Mouse (Mus musculus): Measurements from ENCODE around the gene Zfp169. TPM values are rescaled to one million over a fixed set of nuclear protein-coding genes. Genes with fewer than 3 reads are reported as not detected.

Zfp169 gene
- polyA plus RNA-seq, 1 experiment from 2014 or later, result 6.6 TPM

DNA sequence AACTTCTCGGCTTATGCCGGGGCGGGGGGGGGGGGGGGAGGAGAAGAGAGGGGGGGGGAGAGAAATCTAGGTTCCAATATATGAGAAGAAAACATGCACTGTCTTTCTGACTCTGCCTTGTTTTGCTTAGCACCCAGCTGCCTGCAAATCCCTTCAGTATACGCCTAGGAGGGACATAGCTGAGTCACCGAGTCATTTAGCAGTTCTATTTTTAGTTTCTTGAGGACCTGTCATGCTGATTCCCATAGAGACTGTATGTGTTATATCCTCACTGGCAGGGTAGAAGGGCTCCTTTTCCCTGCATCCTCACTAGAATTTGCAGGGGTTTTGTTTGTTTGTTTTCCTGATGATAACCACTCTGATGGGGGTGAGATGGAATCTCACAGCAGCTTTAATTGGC is 20.1 kb downstream of the Zfp169 start:
- H3K36me3 ChIP-seq (ENCODE audit: control insufficient read depth, insufficient read depth, low read length), result peaks cover 36% of the 10 kb centered on the region
- H3K9ac ChIP-seq (ENCODE audit: low read length), result no peak overlapping the region
- H3K9me3 ChIP-seq (ENCODE audit: control insufficient read depth, low read length), result peaks cover 8% of the 10 kb centered on the region
- DNase-seq (ENCODE audit: low spot score), result no peak
- no peak for ATAC-seq (replicated peaks; ENCODE audit: low FRiP score, low TSS enrichment, low read depth)
- WGBS, result 73% methylated on average over 5 of the region's 5 CpGs
- H3K27ac ChIP-seq (ENCODE audit: low read depth), result no peak overlapping the region
- H3K27me3 ChIP-seq (replicated peaks; ENCODE audit: control insufficient read depth, insufficient read depth, low read length), result no peaks in the 10 kb centered on the region
- H3K4me2 ChIP-seq (ENCODE audit: low read length), result no peak overlapping the region
- H3K4me3 ChIP-seq (ENCODE audit: low read depth, low read length), result no peak overlapping the region
- H3K4me1 ChIP-seq (replicated peaks; ENCODE audit: control insufficient read depth, insufficient read depth, low read length), result no peaks in the 10 kb centered on the region

DNA sequence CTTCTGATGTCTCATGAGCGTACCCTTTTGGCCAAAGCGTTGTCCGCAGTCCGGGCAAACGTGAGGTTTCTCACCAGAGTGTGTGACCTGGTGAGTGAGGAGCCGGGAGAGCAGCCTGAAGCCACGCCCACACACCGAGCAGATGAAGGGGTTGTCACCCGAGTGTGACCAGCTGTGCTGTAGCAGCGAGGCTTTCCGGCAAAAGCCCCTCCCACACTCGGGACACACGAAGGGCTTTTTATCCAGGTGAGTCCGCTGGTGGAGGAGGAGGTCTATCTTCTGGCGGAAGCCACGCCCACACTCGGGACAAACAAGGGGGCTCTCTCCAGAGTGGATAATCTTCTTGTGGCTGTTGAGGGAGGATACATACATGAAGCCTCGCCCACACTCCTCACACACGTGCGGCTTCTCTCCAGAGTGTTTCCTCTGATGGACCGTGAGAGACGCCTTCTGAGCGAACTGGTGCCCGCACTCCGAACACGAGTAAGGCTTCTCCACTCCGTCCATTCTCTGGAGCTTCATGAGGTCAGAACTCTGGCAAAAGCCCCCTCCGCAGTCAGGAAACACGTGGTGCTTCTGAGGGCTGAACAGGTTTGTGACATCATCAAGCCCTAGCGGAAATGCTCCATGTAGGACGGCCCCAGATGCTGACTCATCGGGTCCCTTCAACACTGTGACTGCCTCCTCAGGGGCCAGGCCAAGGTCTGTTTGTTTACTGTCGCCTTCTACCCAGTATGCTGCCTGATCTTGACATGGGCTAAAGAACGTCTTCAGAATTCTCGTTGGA is 22.7 kb downstream of the Zfp169 start:
- Histone ChIP-seq H3K4me1 (replicated peaks; ENCODE audit: control insufficient read depth, insufficient read depth, low read length) (no peaks in the 10 kb centered on the region), H3K36me3 (ENCODE audit: control insufficient read depth, insufficient read depth, low read length) (peaks cover 36% of the 10 kb centered on the region), H3K4me2 (ENCODE audit: low read length) (no peak overlapping the region), H3K9me3 (ENCODE audit: control insufficient read depth, low read length) (peaks cover 8% of the 10 kb centered on the region), H3K9ac (ENCODE audit: low read length) (no peak overlapping the region), H3K27me3 (replicated peaks; ENCODE audit: control insufficient read depth, insufficient read depth, low read length) (no peaks in the 10 kb centered on the region), H3K4me3 (ENCODE audit: low read depth, low read length) (no peak overlapping the region), H3K27ac (ENCODE audit: low read depth) (no peak overlapping the region)
- DNase-seq (ENCODE audit: low spot score), result no peak
- ATAC-seq (replicated peaks; ENCODE audit: low FRiP score, low TSS enrichment, low read depth), result no peak
- WGBS, result 87% methylated on average over 35 of the region's 35 CpGs

DNA sequence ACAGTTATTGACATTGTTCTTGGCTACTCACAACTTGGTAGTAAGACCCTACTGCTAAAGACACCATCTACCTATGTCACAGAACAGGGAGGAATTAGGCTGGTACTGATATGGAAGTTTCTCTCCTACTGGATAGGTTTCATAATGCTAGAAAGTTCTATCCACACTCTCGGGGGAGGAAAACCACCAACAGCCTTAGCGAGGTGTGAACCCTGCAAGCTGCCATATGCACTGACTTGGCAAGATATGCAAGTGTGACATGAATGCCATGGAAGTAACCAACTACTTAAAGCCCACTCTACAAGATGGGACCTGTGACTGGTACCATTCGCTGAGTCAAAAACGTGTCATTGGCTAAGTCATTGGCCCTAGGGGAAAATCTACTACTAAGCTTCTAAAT is 29.6 kb downstream of the Zfp169 start:
- ATAC-seq (replicated peaks; ENCODE audit: low FRiP score, low TSS enrichment, low read depth), result no peak
- H3K27me3 ChIP-seq (replicated peaks; ENCODE audit: control insufficient read depth, insufficient read depth, low read length), result no peaks in the 10 kb centered on the region
- 91% methylated on average over 4 of the region's 4 CpGs for WGBS
- no peak overlapping the region for H3K27ac ChIP-seq (ENCODE audit: low read depth)
- H3K9ac ChIP-seq (ENCODE audit: low read length), result no peak overlapping the region
- no peaks in the 10 kb centered on the region for H3K9me3 ChIP-seq (ENCODE audit: control insufficient read depth, low read length)
- DNase-seq (ENCODE audit: low spot score), result no peak
- no peak overlapping the region for H3K4me2 ChIP-seq (ENCODE audit: low read length)
- no peaks in the 10 kb centered on the region for H3K4me1 ChIP-seq (replicated peaks; ENCODE audit: control insufficient read depth, insufficient read depth, low read length)
- no peak overlapping the region for H3K4me3 ChIP-seq (ENCODE audit: low read depth, low read length)
- peaks cover 14% of the 10 kb centered on the region for H3K36me3 ChIP-seq (ENCODE audit: control insufficient read depth, insufficient read depth, low read length)

DNA sequence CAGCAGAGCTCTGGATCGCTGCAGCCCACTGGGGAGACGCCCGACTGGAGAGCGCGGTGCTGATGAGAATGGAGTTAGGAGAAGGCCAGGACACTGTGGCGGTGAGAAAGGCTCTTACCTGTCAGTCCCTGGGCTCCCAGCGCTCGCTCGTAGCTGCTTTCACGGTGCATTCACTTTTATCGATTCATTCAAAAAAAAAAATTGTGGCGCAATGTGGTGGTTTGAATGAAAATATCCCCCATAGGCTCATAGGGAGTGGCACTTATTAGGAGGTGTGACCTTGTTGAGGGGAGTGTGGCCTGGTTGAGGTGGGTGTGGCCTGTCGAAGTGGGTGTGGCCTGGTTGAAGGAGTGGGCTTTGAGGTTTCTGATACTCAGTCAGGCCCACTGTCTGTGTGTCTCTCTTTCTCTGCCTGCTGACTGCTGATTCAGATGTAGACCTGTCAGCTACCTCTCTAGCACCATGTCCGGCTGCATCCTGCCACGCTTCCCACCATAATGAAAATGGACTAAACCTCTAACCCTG is 44.5 kb downstream of the Zfp169 start:
- no peak overlapping the region for H3K4me2 ChIP-seq (ENCODE audit: low read length)
- H3K36me3 ChIP-seq (ENCODE audit: control insufficient read depth, insufficient read depth, low read length), result no peaks in the 10 kb centered on the region
- H3K9me3 ChIP-seq (ENCODE audit: control insufficient read depth, low read length), result no peaks in the 10 kb centered on the region
- no peak overlapping the region for H3K4me3 ChIP-seq (ENCODE audit: low read depth, low read length)
- 0 out of 2 replicates have a peak, but pooled peaks cover 3% of the 10 kb centered on the region for H3K27me3 ChIP-seq (replicated peaks; ENCODE audit: control insufficient read depth, insufficient read depth, low read length)
- H3K4me1 ChIP-seq (replicated peaks; ENCODE audit: control insufficient read depth, insufficient read depth, low read length), result no peaks in the 10 kb centered on the region
- H3K27ac ChIP-seq (ENCODE audit: low read depth), result no peak overlapping the region
- no peak overlapping the region for H3K9ac ChIP-seq (ENCODE audit: low read length)
- ATAC-seq (replicated peaks; ENCODE audit: low FRiP score, low TSS enrichment, low read depth), result no peak
- DNase-seq (ENCODE audit: low spot score), result no peak
- WGBS, result 56% methylated on average over 15 of the region's 15 CpGs

DNA sequence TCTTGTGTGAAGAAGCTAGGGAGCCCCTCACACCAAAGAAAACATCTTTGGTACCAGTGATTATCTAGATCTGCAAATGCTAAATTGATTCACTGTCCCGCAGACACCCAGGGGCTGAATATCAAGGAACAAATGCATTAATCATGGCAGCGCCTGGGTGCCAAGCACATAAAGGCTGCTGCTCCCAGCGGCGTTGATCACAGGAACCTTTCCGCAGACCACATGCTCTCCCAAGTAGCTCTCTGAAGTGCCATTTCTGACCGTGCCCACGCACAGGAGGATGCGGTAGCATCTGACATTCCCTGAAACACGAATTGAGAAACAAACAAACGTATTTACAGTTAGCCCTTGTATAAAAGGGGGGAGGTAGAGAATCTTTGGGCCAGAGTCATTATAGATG is 47.1 kb downstream of the Zfp169 start:
- no peak for ATAC-seq (replicated peaks; ENCODE audit: low FRiP score, low TSS enrichment, low read depth)
- Histone ChIP-seq H3K4me1 (replicated peaks; ENCODE audit: control insufficient read depth, insufficient read depth, low read length) (no peaks in the 10 kb centered on the region), H3K4me2 (ENCODE audit: low read length) (no peak overlapping the region), H3K27ac (ENCODE audit: low read depth) (no peak overlapping the region), H3K9me3 (ENCODE audit: control insufficient read depth, low read length) (no peaks in the 10 kb centered on the region), H3K36me3 (ENCODE audit: control insufficient read depth, insufficient read depth, low read length) (no peaks in the 10 kb centered on the region), H3K9ac (ENCODE audit: low read length) (no peak overlapping the region), H3K27me3 (replicated peaks; ENCODE audit: control insufficient read depth, insufficient read depth, low read length) (0 out of 2 replicates have a peak, but pooled peaks cover 3% of the 10 kb centered on the region), H3K4me3 (ENCODE audit: low read depth, low read length) (no peak overlapping the region)
- no peak for DNase-seq (ENCODE audit: low spot score)
- 55% methylated on average over 10 of the region's 10 CpGs for whole genome bisulfite sequencing

DNA sequence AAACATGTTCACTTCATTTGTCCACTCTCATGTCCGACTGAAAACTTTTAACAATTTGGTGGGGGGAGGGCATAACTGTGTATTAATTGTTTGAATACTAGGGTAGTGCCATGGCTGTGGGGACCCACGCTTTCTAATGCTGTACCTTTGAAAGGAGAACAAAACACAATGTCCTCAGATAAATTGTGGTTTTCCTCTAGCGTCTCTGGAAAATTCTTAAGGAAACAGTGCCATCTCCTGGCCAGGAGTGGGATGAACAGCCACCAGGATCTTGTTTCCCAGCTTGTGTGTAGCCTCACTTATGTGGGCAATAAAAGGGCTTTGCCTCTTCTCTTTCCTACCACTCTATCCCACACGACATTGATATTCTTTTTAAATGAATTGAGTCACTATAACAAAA is 49.1 kb downstream of the Zfp169 start:
- WGBS, result 15% methylated on average over 4 of the region's 4 CpGs
- 0 out of 2 replicates have a peak, but pooled peaks cover 3% of the 10 kb centered on the region for H3K27me3 ChIP-seq (replicated peaks; ENCODE audit: control insufficient read depth, insufficient read depth, low read length)
- H3K9me3 ChIP-seq (ENCODE audit: control insufficient read depth, low read length), result no peaks in the 10 kb centered on the region
- H3K9ac ChIP-seq (ENCODE audit: low read length), result no peak overlapping the region
- no peaks in the 10 kb centered on the region for H3K36me3 ChIP-seq (ENCODE audit: control insufficient read depth, insufficient read depth, low read length)
- DNase-seq (ENCODE audit: low spot score) (peak; percentile 92), ATAC-seq (replicated peaks; ENCODE audit: low FRiP score, low TSS enrichment, low read depth) (no peak; the same call in 1 of the 2 replicates)
- no peaks in the 10 kb centered on the region for H3K4me1 ChIP-seq (replicated peaks; ENCODE audit: control insufficient read depth, insufficient read depth, low read length)
- H3K4me3 ChIP-seq (ENCODE audit: low read depth, low read length), result no peak overlapping the region
- H3K4me2 ChIP-seq (ENCODE audit: low read length), result no peak overlapping the region
- H3K27ac ChIP-seq (ENCODE audit: low read depth), result no peak overlapping the region

DNA sequence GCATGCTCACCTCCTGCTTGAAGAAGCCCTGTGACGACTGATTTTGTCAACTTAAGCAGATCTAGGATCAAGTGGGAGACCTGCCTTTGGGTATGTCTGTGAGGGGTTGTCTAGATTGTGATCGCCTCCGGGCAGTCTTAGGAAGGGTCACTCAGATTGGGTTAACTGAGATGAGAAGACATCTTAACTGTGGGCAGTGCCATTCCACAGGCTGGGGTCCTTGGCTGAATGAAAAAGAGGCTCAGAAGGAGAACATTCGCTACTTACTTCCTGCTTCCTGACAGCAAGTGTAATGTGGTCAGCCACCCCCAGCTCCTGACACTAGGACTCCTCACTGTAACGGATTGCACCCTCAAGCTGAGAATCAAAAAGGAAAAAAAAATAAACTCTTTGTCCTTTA is 54.0 kb downstream of the Zfp169 start:
- 76% methylated on average over 5 of the region's 5 CpGs for WGBS
- no peak for ATAC-seq (replicated peaks; ENCODE audit: low FRiP score, low TSS enrichment, low read depth)
- Histone ChIP-seq H3K4me3 (ENCODE audit: low read depth, low read length) (no peak overlapping the region), H3K9me3 (ENCODE audit: control insufficient read depth, low read length) (no peaks in the 10 kb centered on the region), H3K4me1 (replicated peaks; ENCODE audit: control insufficient read depth, insufficient read depth, low read length) (no peaks in the 10 kb centered on the region), H3K4me2 (ENCODE audit: low read length) (no peak overlapping the region), H3K27me3 (replicated peaks; ENCODE audit: control insufficient read depth, insufficient read depth, low read length) (no peaks in the 10 kb centered on the region), H3K36me3 (ENCODE audit: control insufficient read depth, insufficient read depth, low read length) (no peaks in the 10 kb centered on the region), H3K9ac (ENCODE audit: low read length) (no peak overlapping the region), H3K27ac (ENCODE audit: low read depth) (no peak overlapping the region)
- DNase-seq (ENCODE audit: low spot score), result peak; percentile 37

DNA sequence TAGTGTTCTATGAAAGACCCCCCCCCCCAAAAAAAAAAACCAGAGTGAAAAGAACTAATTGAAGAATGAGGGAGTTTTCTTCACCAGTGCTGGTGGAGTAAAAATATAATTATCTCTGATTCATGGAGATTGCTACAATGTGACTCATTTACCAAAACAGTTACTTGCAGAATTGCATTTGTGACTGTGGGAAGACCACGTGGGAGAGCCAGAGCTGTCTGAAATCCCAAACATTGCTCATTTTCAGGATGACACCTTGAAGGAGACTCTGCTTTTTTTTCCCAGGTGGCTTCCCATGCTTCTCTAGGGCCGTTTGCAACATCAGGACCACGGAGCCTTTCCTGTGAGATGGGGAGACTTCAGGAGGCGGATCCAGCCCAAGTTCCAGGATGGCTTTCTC is 65.1 kb downstream of the Zfp169 start:
- Histone ChIP-seq H3K36me3 (ENCODE audit: control insufficient read depth, insufficient read depth, low read length) (no peaks in the 10 kb centered on the region), H3K27me3 (replicated peaks; ENCODE audit: control insufficient read depth, insufficient read depth, low read length) (no peaks in the 10 kb centered on the region), H3K4me1 (replicated peaks; ENCODE audit: control insufficient read depth, insufficient read depth, low read length) (no peaks in the 10 kb centered on the region), H3K4me2 (ENCODE audit: low read length) (no peak overlapping the region), H3K27ac (ENCODE audit: low read depth) (no peak overlapping the region), H3K9me3 (ENCODE audit: control insufficient read depth, low read length) (no peaks in the 10 kb centered on the region), H3K4me3 (ENCODE audit: low read depth, low read length) (no peak overlapping the region), H3K9ac (ENCODE audit: low read length) (no peak overlapping the region)
- no peak for DNase-seq (ENCODE audit: low spot score)
- WGBS, result 54% methylated on average over 4 of the region's 4 CpGs
- ATAC-seq (replicated peaks; ENCODE audit: low FRiP score, low TSS enrichment, low read depth), result no peak

DNA sequence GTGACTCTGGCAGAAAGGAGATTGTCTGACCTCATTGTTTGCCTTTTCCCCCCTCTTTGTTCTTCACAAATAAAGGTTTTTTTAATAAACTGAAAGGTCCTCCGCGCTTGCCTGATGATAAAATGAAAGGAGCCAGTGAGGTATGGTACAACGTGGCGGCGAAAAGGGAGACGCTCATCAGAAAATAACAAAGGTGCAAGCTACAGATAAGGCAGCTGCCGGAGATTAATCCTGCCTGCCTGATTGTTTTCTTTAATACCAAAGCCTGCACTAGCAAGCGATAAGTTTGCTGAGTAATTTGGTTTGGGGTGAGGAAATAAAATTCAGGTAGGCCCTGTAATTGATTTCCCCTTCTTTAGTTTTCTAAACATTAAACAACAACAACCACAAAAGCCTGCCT is 69.3 kb downstream of the Zfp169 start:
- no peak overlapping the region for H3K9ac ChIP-seq (ENCODE audit: low read length)
- no peaks in the 10 kb centered on the region for H3K36me3 ChIP-seq (ENCODE audit: control insufficient read depth, insufficient read depth, low read length)
- H3K27me3 ChIP-seq (replicated peaks; ENCODE audit: control insufficient read depth, insufficient read depth, low read length), result no peaks in the 10 kb centered on the region
- WGBS, result 48% methylated on average over 8 of the region's 8 CpGs
- H3K27ac ChIP-seq (ENCODE audit: low read depth), result no peak overlapping the region
- H3K9me3 ChIP-seq (ENCODE audit: control insufficient read depth, low read length), result no peaks in the 10 kb centered on the region
- ATAC-seq (replicated peaks; ENCODE audit: low FRiP score, low TSS enrichment, low read depth) (no peak), DNase-seq (ENCODE audit: low spot score) (no peak)
- H3K4me1 ChIP-seq (replicated peaks; ENCODE audit: control insufficient read depth, insufficient read depth, low read length), result no peaks in the 10 kb centered on the region
- no peak overlapping the region for H3K4me2 ChIP-seq (ENCODE audit: low read length)
- no peak overlapping the region for H3K4me3 ChIP-seq (ENCODE audit: low read depth, low read length)
